Mouse (Mus musculus) retina, embryonic 14.5 days (tissue): Measurements from ENCODE around the gene Hils1.
A peak's percentile ranks its signal among the peaks of the same experiment; 100 is the strongest.
"Not testable (repeated sequence)": the region's sequence is repeated elsewhere in the genome, so short reads cannot be mapped to it uniquely, and the experiment has no call there.

Source experiments
- DNase-seq: peaks from one replicate; pipeline ENCODE4 v3.0.0-alpha.2; 2015; ENCODE audit warnings: low spot score

Gene Hils1

GRCm38 (mm10) chr11:95004136-95004936, 36.9 kb downstream of the Hils1 start:
- no peak for DNase-seq

- DNase-seq: no peak
These were observed 37.5 kb downstream of the Hils1 start for GRCm38 (mm10) chr11:95004937-95005198.

GRCm38 (mm10) chr11:95006038-95006437, 38.6 kb downstream of the Hils1 start:
- no peak for DNase-seq

- DNase-seq: peak; percentile 87
These were observed 39.3 kb downstream of the Hils1 start for GRCm38 (mm10) chr11:95006525-95007219.

- no peak for DNase-seq
These were observed 40.0 kb downstream of the Hils1 start for GRCm38 (mm10) chr11:95007418-95007817.

GRCm38 (mm10) chr11:95008661-95009628, 41.6 kb downstream of the Hils1 start:
- DNase-seq: peak; percentile 49

- DNase-seq: peak; percentile 83
These were observed 42.2 kb downstream of the Hils1 start, which contains the start of gene Samd14 for GRCm38 (mm10) chr11:95009629-95010014. Gene Samd14, plus strand, starts transcription at chr11:95009879.

- DNase-seq: peak; percentile 53
These were observed 42.8 kb downstream of the Hils1 start for GRCm38 (mm10) chr11:95010141-95010739.

- DNase-seq: not testable (repeated sequence)
These were observed 43.5 kb downstream of the Hils1 start for GRCm38 (mm10) chr11:95010841-95011403.

- no peak for DNase-seq
These were observed 44.0 kb downstream of the Hils1 start for GRCm38 (mm10) chr11:95011416-95011815.

- DNase-seq: no peak
These were observed 44.7 kb downstream of the Hils1 start for GRCm38 (mm10) chr11:95012075-95012474.

GRCm38 (mm10) chr11:95012487-95012886, 45.1 kb downstream of the Hils1 start:
- no peak for DNase-seq

- no peak for DNase-seq
These were observed 48.1 kb downstream of the Hils1 start for GRCm38 (mm10) chr11:95015484-95015883.
